Mouse (Mus musculus) midbrain, postnatal 0 days (tissue): ENCODE data around the gene Col23a1. TPM values are rescaled to one million over a fixed set of nuclear protein-coding genes. Genes with fewer than 3 reads are reported as not detected.

ENCODE experiments used
- ATAC-seq: fragments of 200-750 bp; cut with Nextera tagmentation; 2 replicates; pipeline ENCODE4 v1.8.0; 2017; ENCODE audit warnings: moderate number of reproducible peaks, mild to moderate bottlenecking, moderate TSS enrichment, moderate library complexity; ENCODE audit not compliant: low FRiP score
- DNase-seq: peaks from one replicate; pipeline ENCODE4 v3.0.0-alpha.2; 2015; ENCODE audit warnings: low spot score
- H3K27ac ChIP-seq: fragments of 300-500 bp; sonication (generic); 2 replicates; pipeline ENCODE4 v1.5.1; 2014; ENCODE audit warnings: low read depth, mild to moderate bottlenecking, low read length, mixed read lengths
- H3K27me3 ChIP-seq: fragments of 300-500 bp; sonication (generic); 2 replicates; pipeline ENCODE4 v1.6.1; 2014; ENCODE audit warnings: low read length, control low read depth, mixed read lengths; ENCODE audit not compliant: insufficient read depth
- H3K36me3 ChIP-seq: fragments of 300-500 bp; sonication (generic); 2 replicates; pipeline ENCODE4 v1.6.1; 2014; ENCODE audit warnings: low read length, control low read depth, mixed read lengths; ENCODE audit not compliant: insufficient read depth
- H3K4me1 ChIP-seq: fragments of 300-500 bp; sonication (generic); 2 replicates; pipeline ENCODE4 v1.6.1; 2014; ENCODE audit warnings: mild to moderate bottlenecking, control low read depth, antibody characterized with exemption, low read length, mixed read lengths; ENCODE audit not compliant: insufficient read depth
- H3K4me2 ChIP-seq: fragments of 300-500 bp; sonication (generic); 2 replicates; pipeline ENCODE4 v1.6.1; 2014; ENCODE audit warnings: low read depth, mild to moderate bottlenecking, low read length, mixed read lengths; ENCODE audit not compliant: poor library complexity, severe bottlenecking
- H3K4me3 ChIP-seq: fragments of 300-500 bp; sonication (generic); 2 replicates; pipeline ENCODE4 v1.5.1; 2014; ENCODE audit warnings: low read depth, mild to moderate bottlenecking, low read length, moderate library complexity
- H3K9ac ChIP-seq: fragments of 300-500 bp; sonication (generic); replicated peaks from 2 replicates; pipeline ENCODE4 v1.6.1; 2014; ENCODE audit warnings: mild to moderate bottlenecking, low read length, moderate library complexity, mixed read lengths; ENCODE audit not compliant: poor library complexity, severe bottlenecking
- H3K9me3 ChIP-seq: fragments of 300-500 bp; sonication (generic); 2 replicates; pipeline ENCODE4 v1.6.1; 2016; ENCODE audit warnings: low read length, control low read depth
- CTCF ChIP-seq: IDR thresholded peaks from 2 replicates; pipeline ENCODE4 v1.5.1; 2016; ENCODE audit warnings: antibody characterized with exemption, mild to moderate bottlenecking
- WGBS: fragments of 180-500 bp; shearing (Covaris S2); extraction: QIAGEN DNeasy Blood & Tissue Kit; methylation state at CpG from one replicate; pipeline ENCODE4 v1.1.7; 2014; 5-methylcytosine and 5-hydroxymethylcytosine counted together
- polyA plus RNA-seq: library from polyadenylated mRNA; unstranded; fragments of >200 nt; fragmentation: Nextera tagmentation; extraction: Ambion mirVana; gene quantifications from 2 replicates; pipeline ENCODE4 v1.2.1, GENCODE M21; 2015
- total RNA-seq: library from RNA; depleted of rRNA; stranded (reverse); fragments of >200 nt; gene quantifications from 2 replicates; pipeline ENCODE4 v1.2.3, GENCODE M21; 2014

Col23a1 gene
- total and polyA plus RNA-seq, 2 experiments from 2014 or later: 4.5 to 13.5 TPM

DNA sequence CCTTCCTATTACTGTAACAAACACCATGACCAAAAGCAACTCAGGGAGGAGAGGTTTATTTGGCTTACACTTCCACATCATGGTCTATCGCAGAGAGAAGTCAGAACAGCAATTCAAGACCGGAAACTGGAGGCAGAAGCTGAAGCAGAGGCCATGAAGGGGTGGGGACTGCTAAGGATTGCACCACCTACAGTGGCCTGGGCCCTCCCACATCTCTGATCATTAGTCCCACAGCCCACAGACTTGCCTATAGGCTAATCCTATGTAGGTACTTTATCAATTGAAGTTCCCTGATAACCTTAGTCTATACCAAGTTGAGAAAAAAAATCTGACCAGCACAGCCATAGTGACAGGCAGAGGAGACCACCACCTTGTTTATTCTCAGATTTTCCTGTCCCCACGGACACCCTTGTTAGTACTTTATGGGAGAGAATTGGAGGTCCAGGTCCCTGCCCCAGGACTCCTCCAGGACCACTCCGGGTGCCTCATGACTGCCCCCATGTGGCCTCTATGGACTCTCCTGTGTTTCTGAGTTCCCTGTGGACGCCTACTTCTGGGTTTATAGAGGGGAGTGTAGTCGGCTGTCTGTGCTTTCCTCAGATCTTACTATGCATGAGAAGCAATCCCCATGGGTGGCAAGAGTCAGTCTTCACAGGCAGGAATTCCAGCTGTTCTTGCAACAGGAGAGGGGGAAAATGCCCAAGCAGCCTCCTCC, 157.1 kb downstream of the Col23a1 start:
- 45% methylated on average over 6 of the region's 6 CpGs for WGBS
- TF ChIP-seq CTCF: peak; percentile 59

DNA sequence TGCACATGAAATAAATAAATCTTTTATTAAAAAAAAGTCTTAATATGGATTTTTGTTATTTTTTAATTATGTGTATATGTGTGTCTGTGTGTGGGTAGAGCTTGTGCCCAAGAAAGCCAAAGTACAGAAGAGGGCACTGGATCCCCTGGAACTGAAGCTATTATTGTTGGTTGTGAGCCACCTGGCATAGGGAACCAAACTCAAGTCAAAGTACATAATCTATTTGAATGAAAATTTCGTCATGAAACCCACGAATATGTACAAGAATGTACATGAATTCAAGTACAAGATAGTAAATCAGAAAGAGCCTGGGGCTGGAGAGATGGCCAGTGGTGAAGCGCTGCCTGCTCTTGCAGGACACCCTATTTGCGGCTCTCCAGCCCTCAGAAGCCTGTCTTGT, 158.5 kb downstream of the Col23a1 start:
- DNase-seq (no peak), ATAC-seq (no peak)
- TF ChIP-seq CTCF: no peak
- no peak overlapping the region for H3K4me3 ChIP-seq
- no peak overlapping the region for H3K27ac ChIP-seq
- H3K4me2 ChIP-seq: no peak overlapping the region
- no peaks in the 10 kb centered on the region for H3K27me3 ChIP-seq
- 63% methylated on average over 4 of the region's 4 CpGs for WGBS
- H3K4me1 ChIP-seq: no peaks in the 10 kb centered on the region
- no peaks in the 10 kb centered on the region for H3K9me3 ChIP-seq
- H3K36me3 ChIP-seq: no peaks in the 10 kb centered on the region
- H3K9ac ChIP-seq: no peak overlapping the region

More for the DNA sequence above, 157.1 kb downstream of the Col23a1 start:
- H3K4me2 ChIP-seq: no peak overlapping the region
- DNase-seq: no peak
- H3K36me3 ChIP-seq: no peaks in the 10 kb centered on the region
- H3K9ac ChIP-seq: no peak overlapping the region
- no peak for ATAC-seq
- H3K27me3 ChIP-seq: no peaks in the 10 kb centered on the region
- no peaks in the 10 kb centered on the region for H3K9me3 ChIP-seq
- no peak overlapping the region for H3K4me3 ChIP-seq
- H3K27ac ChIP-seq: no peak overlapping the region
- H3K4me1 ChIP-seq: no peaks in the 10 kb centered on the region

DNA sequence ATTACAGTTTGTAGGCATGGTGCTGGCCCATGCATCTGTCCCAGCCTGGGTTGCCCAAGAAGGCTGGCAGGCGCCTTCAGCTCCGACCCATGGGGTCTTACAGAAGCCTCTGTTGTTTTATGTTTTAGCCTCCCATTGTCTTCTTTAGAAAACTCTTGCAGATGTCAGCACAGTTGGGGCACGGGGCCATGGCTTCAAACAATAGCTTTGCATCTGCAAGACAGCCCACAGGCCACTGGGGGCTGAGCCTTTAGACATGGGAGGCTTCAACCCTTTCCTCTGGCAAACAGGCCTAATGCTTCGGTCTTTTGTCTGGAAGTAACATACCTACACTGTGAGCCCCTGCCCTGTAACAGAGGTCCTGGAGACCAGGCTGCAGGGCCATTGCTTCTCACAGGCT, 159.0 kb downstream of the Col23a1 start:
- TF ChIP-seq CTCF: no peak
- DNase-seq: no peak

DNA sequence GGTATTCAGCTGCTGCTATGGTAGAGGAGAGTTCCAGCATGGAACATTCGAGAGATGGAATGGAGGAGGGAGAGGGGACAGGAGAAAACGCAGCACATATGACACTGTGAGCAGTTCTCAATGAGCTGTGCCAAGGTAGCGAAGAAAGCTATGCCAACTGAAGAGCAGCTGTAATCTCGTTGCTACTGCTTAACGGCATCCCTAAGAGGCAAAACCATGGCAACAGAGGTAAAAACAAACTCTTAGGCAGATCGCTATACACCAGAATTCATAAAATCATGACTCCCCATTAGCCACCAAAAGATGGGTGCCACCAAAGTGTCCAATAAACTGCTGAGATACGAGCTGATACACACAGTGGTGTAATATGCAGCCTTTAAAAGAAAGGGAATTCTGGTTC, 160.2 kb downstream of the Col23a1 start:
- no peak for TF ChIP-seq CTCF
- H3K9ac ChIP-seq: no peak overlapping the region
- ATAC-seq (no peak), DNase-seq (peak; percentile 45)
- H3K27ac ChIP-seq: no peak overlapping the region
- no peak overlapping the region for H3K4me3 ChIP-seq
- no peaks in the 10 kb centered on the region for H3K36me3 ChIP-seq
- H3K4me1 ChIP-seq: no peaks in the 10 kb centered on the region
- H3K27me3 ChIP-seq: no peaks in the 10 kb centered on the region
- no peak overlapping the region for H3K4me2 ChIP-seq
- WGBS: 63% methylated on average over 7 of the region's 7 CpGs
- H3K9me3 ChIP-seq: no peaks in the 10 kb centered on the region

More for the DNA sequence above, 159.0 kb downstream of the Col23a1 start:
- Histone ChIP-seq H3K4me1 (no peaks in the 10 kb centered on the region), H3K27ac (no peak overlapping the region), H3K9me3 (no peaks in the 10 kb centered on the region), H3K4me3 (no peak overlapping the region), H3K4me2 (no peak overlapping the region), H3K36me3 (no peaks in the 10 kb centered on the region), H3K27me3 (no peaks in the 10 kb centered on the region), H3K9ac (no peak overlapping the region)
- ATAC-seq: no peak
- 14% methylated on average over 4 of the region's 4 CpGs for WGBS

DNA sequence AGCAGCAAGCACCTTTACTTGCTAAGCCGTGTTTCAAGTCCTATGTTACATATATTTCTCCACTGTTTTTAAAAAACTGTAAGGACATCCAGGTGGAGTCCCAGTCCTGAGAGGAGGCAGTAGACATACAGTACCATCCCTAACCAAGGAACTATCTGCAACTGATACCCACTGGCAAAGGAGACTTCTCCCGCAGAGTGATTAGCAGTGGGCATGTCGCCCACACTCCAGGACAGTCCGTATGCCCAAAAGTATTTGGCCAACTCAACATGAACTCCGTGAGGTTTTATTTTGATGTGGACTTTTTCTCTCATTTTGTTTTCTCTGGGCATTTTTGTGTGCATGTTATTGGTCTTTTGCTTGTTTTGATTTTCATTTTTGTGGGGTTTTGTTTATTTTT, 161.6 kb downstream of the Col23a1 start:
- Histone ChIP-seq H3K4me1 (no peaks in the 10 kb centered on the region), H3K4me3 (no peak overlapping the region), H3K4me2 (no peak overlapping the region), H3K9ac (no peak overlapping the region), H3K36me3 (no peaks in the 10 kb centered on the region), H3K27me3 (no peaks in the 10 kb centered on the region), H3K9me3 (no peaks in the 10 kb centered on the region), H3K27ac (no peak overlapping the region)
- DNase-seq: no peak
- ATAC-seq: no peak
- WGBS: 80% methylated on average over 5 of the region's 5 CpGs
- no peak for TF ChIP-seq CTCF

DNA sequence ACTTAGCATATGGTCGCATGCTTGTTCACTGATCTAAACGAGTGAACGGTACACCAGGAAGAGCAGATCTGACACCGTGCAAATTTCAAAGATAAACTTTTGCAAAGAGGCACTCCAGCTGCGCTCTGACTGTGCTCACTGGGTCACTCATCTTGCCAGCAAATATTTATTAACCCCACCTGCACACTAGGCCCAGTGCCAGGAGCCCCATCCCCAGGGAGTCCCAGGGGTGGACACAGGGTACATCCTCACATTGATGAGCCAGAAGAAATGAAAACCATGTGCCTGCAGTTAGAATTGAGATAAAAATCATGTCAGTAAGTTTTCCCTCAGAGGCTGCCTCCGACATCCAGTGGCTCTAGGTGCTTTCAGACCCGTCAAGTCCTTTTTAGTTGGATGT, 162.2 kb downstream of the Col23a1 start:
- H3K9me3 ChIP-seq: no peaks in the 10 kb centered on the region
- no peaks in the 10 kb centered on the region for H3K27me3 ChIP-seq
- no peak overlapping the region for H3K9ac ChIP-seq
- no peak overlapping the region for H3K4me2 ChIP-seq
- ATAC-seq (no peak), DNase-seq (no peak)
- no peak overlapping the region for H3K27ac ChIP-seq
- no peak overlapping the region for H3K4me3 ChIP-seq
- no peaks in the 10 kb centered on the region for H3K4me1 ChIP-seq
- no peak for TF ChIP-seq CTCF
- 68% methylated on average over 7 of the region's 7 CpGs for WGBS
- H3K36me3 ChIP-seq: no peaks in the 10 kb centered on the region
